Mouse (Mus musculus) activated CD4-positive, CD25-positive, alpha-beta regulatory T cell, adult 4 months (primary cell): ENCODE measurements around the gene Sidt2. TPM values are rescaled to one million over a fixed set of nuclear protein-coding genes. Genes with fewer than 3 reads are reported as not detected.

Experiments
- ATAC-seq: one replicate; pipeline ENCODE4 v1.8.0; 2017
- polyA plus RNA-seq, 2 experiments: library from polyadenylated mRNA; unstranded; fragments of 100-300 nt; shearing (Covaris generic); gene quantifications; one replicate each; pipeline ENCODE4 v1.2.1; 2017

The Sidt2 gene
- polyA plus RNA-seq = 10 to 100 TPM; 36.5 to 43.0 TPM

GRCm38 (mm10) chr9:45955107-45955963 lies at the start of gene Sidt2:
Gene Sidt2, minus strand, starts transcription at chr9:45955258.
- ATAC-seq = peak; percentile 91

GRCm38 (mm10) chr9:46004529-46004928 lies 49.5 kb upstream of the Sidt2 start:
- ATAC-seq = no peak

GRCm38 (mm10) chr9:46003729-46004128 lies 48.7 kb upstream of the Sidt2 start:
- no peak for ATAC-seq

- ATAC-seq = no peak
Observed at GRCm38 (mm10) chr9:45999009-45999408, 44.0 kb upstream of the Sidt2 start.

DNA sequence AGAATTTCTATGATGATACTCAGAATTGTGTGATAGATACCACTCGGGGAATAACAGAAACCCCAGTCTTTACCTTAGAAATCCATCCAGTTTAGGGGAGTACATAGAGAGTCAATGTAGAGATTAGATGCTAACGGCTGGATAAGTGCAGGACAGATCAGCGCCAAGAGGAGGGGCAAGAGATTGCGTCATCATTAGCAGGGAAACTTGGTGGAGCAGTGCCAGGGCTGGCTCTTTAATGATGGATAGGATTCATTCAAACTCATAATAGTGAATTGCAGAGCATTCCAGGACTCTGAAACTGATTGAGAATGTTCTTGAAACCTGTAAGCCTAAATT lies 30.1 kb upstream of the Sidt2 start:
- ATAC-seq = peak; percentile 41

- ATAC-seq = peak; percentile 91
Observed at GRCm38 (mm10) chr9:45984409-45985228, 29.6 kb upstream of the Sidt2 start.

- no peak for ATAC-seq
Observed at GRCm38 (mm10) chr9:45983676-45984408, 28.8 kb upstream of the Sidt2 start.

DNA sequence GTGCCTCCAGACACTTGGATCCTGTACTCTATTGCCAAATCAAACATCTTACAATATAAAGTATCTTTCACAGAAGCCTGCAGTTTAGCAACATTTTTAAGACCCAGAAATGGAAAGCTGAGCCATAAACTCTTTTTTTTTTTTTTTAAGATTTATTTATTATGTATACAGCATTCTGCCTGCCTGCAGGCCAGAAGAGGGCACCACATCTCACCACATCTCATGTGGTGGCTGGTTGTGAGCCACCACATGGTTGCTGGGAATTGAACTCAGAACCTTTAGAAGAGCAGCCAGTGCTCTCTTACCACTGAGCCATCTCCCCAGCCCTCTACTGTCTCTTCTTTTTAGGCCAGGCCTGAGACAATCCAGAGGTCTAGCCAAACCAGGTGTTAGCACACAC lies 26.3 kb upstream of the Sidt2 start:
- no peak for ATAC-seq

- no peak for ATAC-seq
Observed at GRCm38 (mm10) chr9:45980611-45981010, 25.6 kb upstream of the Sidt2 start.

GRCm38 (mm10) chr9:45979778-45980177 lies 24.7 kb upstream of the Sidt2 start:
- no peak for ATAC-seq

- ATAC-seq = no peak
Observed at GRCm38 (mm10) chr9:45976884-45977283, 21.8 kb upstream of the Sidt2 start.

DNA sequence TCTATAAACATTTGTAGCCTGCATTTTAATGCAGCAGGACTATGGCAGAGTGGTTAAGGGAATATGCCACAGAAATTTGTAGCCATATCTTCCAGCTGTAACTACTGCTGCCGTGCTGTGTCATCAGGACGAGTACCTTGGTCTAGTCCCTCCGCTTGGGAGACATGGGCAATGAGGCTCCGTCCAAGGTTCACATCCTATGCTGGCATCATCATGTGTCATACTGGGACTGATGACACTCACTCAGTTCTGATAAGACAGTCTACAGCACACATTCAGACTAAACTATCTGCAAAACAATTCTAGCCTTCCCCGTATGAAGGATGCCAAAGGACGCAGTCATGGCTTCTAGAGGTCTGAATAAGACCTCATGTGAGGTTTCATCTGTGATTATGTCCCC lies 8.5 kb upstream of the Sidt2 start:
- ATAC-seq = no peak

GRCm38 (mm10) chr9:45961855-45962254 lies 6.8 kb upstream of the Sidt2 start:
- ATAC-seq = no peak

- no peak for ATAC-seq
Observed at GRCm38 (mm10) chr9:45959661-45960060, 4.6 kb upstream of the Sidt2 start.

DNA sequence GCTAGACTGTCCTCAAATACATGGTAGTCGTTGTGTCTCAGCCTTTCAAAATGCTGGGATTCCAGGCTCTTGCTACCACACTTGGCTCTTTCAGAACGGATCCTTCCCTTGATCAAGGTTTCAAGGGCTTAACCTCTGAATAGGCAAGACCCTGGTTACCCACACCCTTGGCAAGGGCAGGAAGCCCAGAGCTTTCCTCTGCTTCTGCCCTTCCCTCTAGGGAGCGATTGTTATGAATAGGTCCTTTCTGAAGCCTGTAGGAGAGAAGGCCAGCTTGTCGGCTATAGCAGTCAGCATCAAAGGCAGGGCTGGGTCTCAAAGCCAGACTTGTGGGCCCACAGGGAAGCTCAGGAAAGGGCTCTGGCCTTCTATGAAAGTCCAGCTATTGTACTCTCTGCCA lies 3.8 kb upstream of the Sidt2 start:
- ATAC-seq = no peak

DNA sequence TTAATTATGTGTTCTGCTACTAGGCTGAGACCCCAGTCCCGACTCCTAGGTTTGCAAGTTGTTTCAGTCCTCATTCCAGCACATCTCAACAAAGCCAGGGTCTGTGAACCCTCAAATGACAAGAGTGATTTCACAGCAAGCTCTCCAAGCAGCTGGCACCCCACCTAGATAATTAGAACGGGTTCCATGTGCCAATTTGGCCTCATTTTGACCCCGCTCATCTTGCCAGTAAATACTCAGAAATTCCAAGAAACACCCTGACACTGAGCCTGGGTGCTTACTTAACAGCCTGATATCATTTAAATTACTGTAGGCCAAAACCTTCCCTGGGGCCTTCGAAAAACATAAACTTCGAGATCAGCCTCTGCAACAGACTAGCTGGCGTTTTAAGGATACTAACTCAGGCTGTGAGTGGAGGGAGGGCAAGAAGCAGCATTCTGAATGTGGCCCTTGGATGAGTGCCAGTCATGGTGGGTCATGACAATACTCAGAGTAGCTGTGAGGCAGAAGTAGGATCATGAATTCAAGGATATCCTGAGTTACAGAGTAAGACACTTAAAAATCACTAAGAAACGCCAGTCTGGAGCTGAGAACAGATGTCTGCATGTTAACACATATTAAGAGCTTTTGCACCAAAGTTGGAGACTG lies 3.1 kb upstream of the Sidt2 start:
- no peak for ATAC-seq

- ATAC-seq = peak; percentile 15
Observed at GRCm38 (mm10) chr9:45954294-45955106, 558 bp downstream of the Sidt2 start.

- peak; percentile 11 for ATAC-seq
Observed at GRCm38 (mm10) chr9:45953511-45954293, 1.4 kb downstream of the Sidt2 start.

GRCm38 (mm10) chr9:45952890-45953289 lies 2.2 kb downstream of the Sidt2 start:
- ATAC-seq = no peak

GRCm38 (mm10) chr9:45952057-45952456 lies 3.0 kb downstream of the Sidt2 start:
- ATAC-seq = no peak

DNA sequence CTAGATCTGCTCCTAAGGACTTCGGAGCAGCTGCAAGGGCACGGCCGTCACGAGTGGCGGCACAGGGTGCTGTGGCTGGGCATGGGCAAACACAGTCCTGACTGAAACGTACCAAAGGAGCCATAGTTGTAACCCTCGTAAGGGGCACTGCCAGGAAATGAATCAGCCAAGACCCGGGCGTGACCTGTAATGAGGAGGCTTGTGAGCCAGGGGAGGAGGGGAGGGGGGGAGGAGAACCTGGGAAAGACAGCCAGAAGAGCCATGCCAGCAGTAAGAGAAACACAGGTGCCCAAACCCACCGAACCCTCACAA lies 8.2 kb downstream of the Sidt2 start:
- no peak for ATAC-seq
